ENCODE assay signal across 8 mouse cellular contexts in genomic region chr1:127459015-127459451, GRCm38 (mm10).
A peak's percentile ranks its signal among the peaks of the same experiment; 100 is the strongest.
DNase-seq lines count a peak whose midpoint lies in the region; TF ChIP-seq lines count a peak whose summit lies in the region.

No protein-coding gene starts in this region.

- DNase-seq in CH12.LX (ENCODE audit: extremely low read depth): peak; percentile 71
- DNase-seq in adrenal gland, postnatal 10 days: peak; percentile 68
- peak; percentile 68 for DNase-seq in embryo, embryonic 9.5 days (ENCODE audit: extremely low spot score)
- peak; percentile 58 to 74 for DNase-seq in heart, postnatal 14 days
- peak; percentile 64 to 72 for DNase-seq in kidney, postnatal 25 days
- peak; percentile 32 for DNase-seq in lung, adult 2 months
- peak; percentile 56 for DNase-seq in ovary, postnatal 14 days (ENCODE audit: low spot score)
- DNase-seq in yolk sac, embryonic 10.5 days (ENCODE audit: low spot score): peak; percentile 30

- dilution Hi-C loops in CH12.LX (cut with MboI; ENCODE audit: extremely low pct_ligation_motif_present, extremely low pct_unique_long_range_greater_than_20kb, low sequenced_read_pairs): no loop called here

- H3K36me3 ChIP-seq in CH12.LX (replicated peaks in 1 of 2; ENCODE audit: control insufficient read depth in 1 of 2, insufficient read depth in 1 of 2, low read length in 1 of 2): peaks cover 0 to 50% of the 10 kb centered on the region in 2 experiments

- TF ChIP-seq POLR2A in CH12.LX (IDR thresholded peaks at IDR 0.05; ENCODE audit: low read depth, low read length): no peak
- no peak for TF ChIP-seq POLR2A in lung, adult 2 months (IDR thresholded peaks at IDR 0.05; ENCODE audit: borderline replicate concordance, extremely low read depth, low read depth, low read length)

- peak; percentile 62 to 89 for TF ChIP-seq CTCF in CH12.LX (conservative IDR thresholded peaks at IDR 0.05 in 1 of 2, IDR thresholded peaks at IDR 0.05 in 1 of 2; ENCODE audit: low read depth in 2 of 2, low read length in 2 of 2)
- TF ChIP-seq CTCF in lung, adult 2 months (IDR thresholded peaks at IDR 0.05; ENCODE audit: insufficient read depth, low read length): peak; percentile 73

- H3K4me2 ChIP-seq in CH12.LX (ENCODE audit: insufficient read depth, low read depth, poor library complexity, severe bottlenecking): no peak overlapping the region

- intact Hi-C loops in heart, postnatal 14 days (cut with DNase I): loop anchor here (1.0 to 5.0 kb wide), 3 partner anchors 77 to 442 kb away; no protein-coding TSS in a partner anchor

- H3K9ac ChIP-seq in CH12.LX (ENCODE audit: insufficient read depth, low read depth): no peak overlapping the region

- no peaks in the 10 kb centered on the region for H3K9me3 ChIP-seq in CH12.LX (replicated peaks; ENCODE audit: low read length)

- TF ChIP-seq EP300 in CH12.LX (IDR thresholded peaks at IDR 0.05; ENCODE audit: low read length): no peak

- WGBS in lung, adult 2 months: 17% methylated on average over 6 of the region's 6 CpGs

- H3K27me3 ChIP-seq in CH12.LX (replicated peaks): no peaks in the 10 kb centered on the region

- no peaks in the 10 kb centered on the region for H3K79me2 ChIP-seq in CH12.LX (replicated peaks; ENCODE audit: control insufficient read depth, extremely low read depth, insufficient read depth, poor library complexity, severe bottlenecking)

- H3K4me3 ChIP-seq in CH12.LX (replicated peaks in 1 of 3; ENCODE audit: low read depth in 2 of 3, low read length in 2 of 3, poor library complexity in 1 of 3): no peak overlapping the region
- H3K4me3 ChIP-seq in lung, adult 2 months (replicated peaks; ENCODE audit: extremely low read depth, low read depth, low read length): no peak overlapping the region

- peak; percentile 97 for TF ChIP-seq RAD21 in CH12.LX (IDR thresholded peaks at IDR 0.05; ENCODE audit: low read depth, low read length)

- peaks cover 0 to 39% of the 10 kb centered on the region in 2 experiments; a peak in 3 of 4 replicates for H3K4me1 ChIP-seq in CH12.LX (ENCODE audit: control insufficient read depth in 1 of 2, insufficient read depth in 2 of 2)
- H3K4me1 ChIP-seq in lung, adult 2 months (ENCODE audit: control insufficient read depth, insufficient read depth, low read length): no peaks in the 10 kb centered on the region

- in situ Hi-C loops in CH12.LX (cut with MboI; ENCODE audit: low pct_ligation_motif_present, low pct_unique_long_range_greater_than_20kb, low sequenced_read_pairs): loop anchor here (10.0 kb wide), 1 partner anchor 434 kb away; no protein-coding TSS in a partner anchor

- no peak overlapping the region for H3K27ac ChIP-seq in CH12.LX (ENCODE audit: insufficient read depth, low read depth)

TF ChIP-seq in CH12.LX, 34 proteins besides CTCF, POLR2A, EP300 and RAD21:
- TF ChIP-seq IRF4 (IDR thresholded peaks at IDR 0.05; ENCODE audit: low read depth, low read length): 0 out of 2 replicates have a peak, but pooled peaks have one; percentile 44
- TF ChIP-seq ZC3H11A (IDR thresholded peaks at IDR 0.05; ENCODE audit: low read depth, low read length): peak; percentile 76
- no peak for TF ChIP-seq RCOR1 (conservative IDR thresholded peaks at IDR 0.05; ENCODE audit: low read depth, low read length)
- TF ChIP-seq MAZ (IDR thresholded peaks at IDR 0.05; ENCODE audit: low read depth, low read length): 0 out of 2 replicates have a peak, but pooled peaks have one; percentile 39
- TF ChIP-seq SMC3 (IDR thresholded peaks at IDR 0.05; ENCODE audit: low read depth, low read length): peak; percentile 92
- TF ChIP-seq KAT2A (IDR thresholded peaks at IDR 0.05; ENCODE audit: insufficient replicate concordance, low read length): no peak
